8 mouse cellular contexts compared by ENCODE assay signal in the genomic region with DNA sequence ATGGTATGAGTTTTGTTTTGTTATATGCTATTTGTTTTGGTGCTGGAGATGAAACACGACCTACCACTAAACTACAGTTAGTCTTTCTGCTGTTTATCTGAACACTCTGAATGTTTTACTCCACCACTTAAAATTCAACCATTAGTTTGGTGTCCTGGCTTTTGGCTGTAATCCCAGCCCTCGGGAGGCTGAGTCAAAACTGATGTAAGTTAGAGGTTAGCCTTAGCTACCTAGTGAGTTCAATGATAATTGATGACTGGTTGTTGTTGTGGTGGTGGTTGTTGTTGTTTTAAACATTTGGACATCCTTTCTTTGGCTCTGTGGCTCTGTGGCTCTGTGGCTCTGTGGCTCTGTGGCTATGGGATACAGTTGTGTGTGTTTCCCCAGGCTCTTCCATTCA. TPM values are rescaled to one million over a fixed set of nuclear protein-coding genes. Genes with fewer than 3 reads are reported as not detected.
DNase-seq lines count a peak whose midpoint lies in the region; ATAC-seq and TF ChIP-seq lines count a peak whose summit lies in the region.

No protein-coding gene starts in this region.

- peak overlapping the region; percentile 86 for H3K4me2 ChIP-seq in forebrain, embryonic 16.5 days (ENCODE audit: low read length)
- peak overlapping the region; percentile 72 for H3K4me2 ChIP-seq in liver, embryonic 14.5 days (ENCODE audit: low read depth)

- TF ChIP-seq POLR2A in heart, adult 2 months (IDR thresholded peaks at IDR 0.05; ENCODE audit: insufficient read depth, low read depth, low read length) = no peak

- no peak overlapping the region for H3K27ac ChIP-seq in heart, adult 2 months
- no peak overlapping the region for H3K27ac ChIP-seq in forebrain, embryonic 16.5 days (ENCODE audit: low read length)
- no peak overlapping the region for H3K27ac ChIP-seq in liver, embryonic 14.5 days

- intact Hi-C loops in heart, adult 2 months (cut with DNase I) = loop anchor here (2.0 to 5.0 kb wide), 3 partner anchors 68 to 109 kb away; partner anchors contain the start of genes Ccdc171, Psip1 and Ttc39b
- intact Hi-C loops in heart, postnatal 10 days (cut with DNase I) = loop anchor here (5.0 kb wide), 2 partner anchors 96 to 109 kb away; partner anchors contain the start of genes Ccdc171 and Ttc39b

- H3K4me1 ChIP-seq in heart, adult 2 months (ENCODE audit: control insufficient read depth, insufficient read depth, low read length) = peaks cover 7% of the 10 kb centered on the region; the same call in 1 of the 2 replicates
- peaks cover 39% of the 10 kb centered on the region for H3K4me1 ChIP-seq in E14TG2a.4 (replicated peaks; ENCODE audit: low read depth, low read length)
- H3K4me1 ChIP-seq in forebrain, embryonic 16.5 days (replicated peaks; ENCODE audit: control insufficient read depth, insufficient read depth, low read length) = peaks cover 17% of the 10 kb centered on the region
- peaks cover 9 to 11% of the 10 kb centered on the region in 2 experiments for H3K4me1 ChIP-seq in liver, embryonic 14.5 days (replicated peaks; ENCODE audit: control insufficient read depth in 2 of 2, insufficient read depth in 2 of 2, low read length in 1 of 2)

- 44% methylated on average over 2 of the region's 2 CpGs for WGBS in heart, adult 2 months
- 50% methylated on average over 2 of the region's 2 CpGs for WGBS in forebrain, embryonic 16.5 days
- WGBS in liver, embryonic 14.5 days (ENCODE audit: insufficient replicate concordance) = 60% methylated on average over 2 of the region's 2 CpGs

- peaks cover 23% of the 10 kb centered on the region for H3K9me3 ChIP-seq in E14TG2a.4 (ENCODE audit: low read length)
- H3K9me3 ChIP-seq in forebrain, embryonic 16.5 days (ENCODE audit: control insufficient read depth, low read length) = peaks cover 5% of the 10 kb centered on the region; the same call in 1 of the 2 replicates
- no peaks in the 10 kb centered on the region for H3K9me3 ChIP-seq in liver, embryonic 14.5 days (ENCODE audit: control insufficient read depth, low read length)

- no peak overlapping the region for H3K9ac ChIP-seq in heart, adult 2 months (ENCODE audit: low read depth, low read length)
- peak overlapping the region; percentile 86 for H3K9ac ChIP-seq in forebrain, embryonic 16.5 days (replicated peaks; ENCODE audit: low read depth, low read length)
- H3K9ac ChIP-seq in liver, embryonic 14.5 days (replicated peaks) = peak overlapping the region; percentile 95

- peak overlapping the region; percentile 96 for H3K4me3 ChIP-seq in heart, adult 2 months
- peak overlapping the region; percentile 100 for H3K4me3 ChIP-seq in E14TG2a.4 (replicated peaks; ENCODE audit: low read length)
- peak overlapping the region; percentile 89 for H3K4me3 ChIP-seq in forebrain, embryonic 16.5 days (replicated peaks; ENCODE audit: low read length)
- H3K4me3 ChIP-seq in liver, embryonic 14.5 days (ENCODE audit: insufficient read depth in 1 of 2, low read depth in 2 of 2, low read length in 2 of 2) = peak overlapping the region; percentile 88 to 99

- no peak for DNase-seq in heart, adult 2 months
- no peak for DNase-seq in heart, postnatal 10 days
- no peak for DNase-seq in liver, embryonic 14.5 days (ENCODE audit: low read depth in 3 of 3, low spot score in 3 of 3)
- no peak for DNase-seq in urinary bladder, adult 2 months (ENCODE audit: low spot score)
- no peak for DNase-seq in testis, postnatal 14 days (ENCODE audit: low spot score)
- no peak for DNase-seq in right cerebral cortex, postnatal 36 days (ENCODE audit: low spot score in 2 of 2)

- H3K79me2 ChIP-seq in heart, adult 2 months (replicated peaks; ENCODE audit: control insufficient read depth, insufficient read depth, low read length) = peaks cover 5% of the 10 kb centered on the region

- peaks cover 11% of the 10 kb centered on the region for H3K36me3 ChIP-seq in heart, adult 2 months (ENCODE audit: control insufficient read depth, insufficient read depth, low read length)
- H3K36me3 ChIP-seq in E14TG2a.4 (ENCODE audit: insufficient read depth, low read length) = peaks cover 34% of the 10 kb centered on the region
- H3K36me3 ChIP-seq in forebrain, embryonic 16.5 days (ENCODE audit: control insufficient read depth, insufficient read depth) = peaks cover 6% of the 10 kb centered on the region; the same call in 1 of the 2 replicates
- no peaks in the 10 kb centered on the region for H3K36me3 ChIP-seq in liver, embryonic 14.5 days (replicated peaks; ENCODE audit: control insufficient read depth, insufficient read depth, low read depth)

- no peaks in the 10 kb centered on the region for H3K27me3 ChIP-seq in heart, adult 2 months (ENCODE audit: control insufficient read depth, insufficient read depth, low read length)
- H3K27me3 ChIP-seq in E14TG2a.4 (ENCODE audit: insufficient read depth, low read length) = no peaks in the 10 kb centered on the region
- no peaks in the 10 kb centered on the region for H3K27me3 ChIP-seq in forebrain, embryonic 16.5 days (replicated peaks; ENCODE audit: control insufficient read depth, insufficient read depth, low read length)
- no peaks in the 10 kb centered on the region for H3K27me3 ChIP-seq in liver, embryonic 14.5 days (ENCODE audit: control insufficient read depth, insufficient read depth, low read length)

- TF ChIP-seq EP300 in heart, adult 2 months (IDR thresholded peaks at IDR 0.05; ENCODE audit: insufficient read depth, low read depth, low read length) = no peak
- TF ChIP-seq EP300 in liver, embryonic 14.5 days (IDR thresholded peaks at IDR 0.05; ENCODE audit: low read depth) = no peak

- TF ChIP-seq CTCF in heart, adult 2 months (IDR thresholded peaks at IDR 0.05) = no peak
- no peak for TF ChIP-seq CTCF in E14TG2a.4 (conservative IDR thresholded peaks at IDR 0.05; ENCODE audit: low read length)
- no peak for TF ChIP-seq CTCF in liver, embryonic 14.5 days (IDR thresholded peaks at IDR 0.05; ENCODE audit: low read depth)

- ATAC-seq in forebrain, embryonic 16.5 days = no peak
- ATAC-seq in liver, embryonic 14.5 days (ENCODE audit: insufficient read depth) = no peak

RNA-seq across cellular contexts. Expression of gene Snapc3, which starts 1.3 kb away (rescaled TPM):
- 10 to 100 TPM; 15.5 to 15.7 TPM for total RNA-seq in heart, adult 2 months (2021)
- polyA plus RNA-seq in heart, adult 2 months (2012; rRNA removed) = 12.0 and 18.0 TPM in 2 replicates
- 10 to 100 TPM; 24.0 to 25.6 TPM for total RNA-seq in heart, postnatal 10 days (2021)
- polyA plus RNA-seq in forebrain, embryonic 16.5 days (2015; fragmentation: Nextera tagmentation; extraction: Ambion mirVana) = 92.9 and 99.8 TPM in 2 replicates
- 5.7 and 6.4 TPM in 2 replicates for polyA plus RNA-seq in liver, embryonic 14.5 days (2012; rRNA removed)
- polyA plus RNA-seq in liver, embryonic 14.5 days (2014; fragmentation: Nextera tagmentation; extraction: Ambion mirVana) = 8.3 and 8.5 TPM in 2 replicates
- 22.6 and 30.0 TPM in 2 replicates for polyA plus RNA-seq in urinary bladder, adult 2 months (2012; rRNA removed)
